Mouse (Mus musculus) C2C12 (cell line): Measurements from ENCODE around the gene Ear10.
"Not testable (repeated sequence)": the region's sequence is repeated elsewhere in the genome, so short reads cannot be mapped to it uniquely, and the experiment has no call there.

Experiments
- CEBPB ChIP-seq: IDR thresholded peaks from one replicate; pipeline ENCODE4 v1.6.1; 2011; ENCODE audit warnings: low read depth, mild to moderate bottlenecking, control low read depth, moderate library complexity
- CTCF ChIP-seq: IDR thresholded peaks from one replicate; pipeline ENCODE4 v1.5.1; 2011; ENCODE audit not compliant: control insufficient read depth, insufficient read depth, insufficient read length
- FOSL1 ChIP-seq: IDR thresholded peaks from one replicate; pipeline ENCODE4 v1.8.0; 2011; ENCODE audit warnings: mild to moderate bottlenecking, low read length; ENCODE audit not compliant: poor library complexity, insufficient read depth, severe bottlenecking
- MYOD1 ChIP-seq: IDR thresholded peaks from one replicate; pipeline ENCODE4 v1.6.1; 2011; ENCODE audit warnings: low read depth; ENCODE audit not compliant: control insufficient read depth, insufficient read length
- MYOG ChIP-seq: IDR thresholded peaks from one replicate; pipeline ENCODE4 v1.6.1; 2011; ENCODE audit not compliant: control insufficient read depth, insufficient read length; ENCODE audit errors: extremely low read depth
- USF1 ChIP-seq: IDR thresholded peaks from one replicate; pipeline ENCODE4 v1.6.1; 2011; ENCODE audit warnings: low read depth, mild to moderate bottlenecking, control low read depth, moderate library complexity

DNA sequence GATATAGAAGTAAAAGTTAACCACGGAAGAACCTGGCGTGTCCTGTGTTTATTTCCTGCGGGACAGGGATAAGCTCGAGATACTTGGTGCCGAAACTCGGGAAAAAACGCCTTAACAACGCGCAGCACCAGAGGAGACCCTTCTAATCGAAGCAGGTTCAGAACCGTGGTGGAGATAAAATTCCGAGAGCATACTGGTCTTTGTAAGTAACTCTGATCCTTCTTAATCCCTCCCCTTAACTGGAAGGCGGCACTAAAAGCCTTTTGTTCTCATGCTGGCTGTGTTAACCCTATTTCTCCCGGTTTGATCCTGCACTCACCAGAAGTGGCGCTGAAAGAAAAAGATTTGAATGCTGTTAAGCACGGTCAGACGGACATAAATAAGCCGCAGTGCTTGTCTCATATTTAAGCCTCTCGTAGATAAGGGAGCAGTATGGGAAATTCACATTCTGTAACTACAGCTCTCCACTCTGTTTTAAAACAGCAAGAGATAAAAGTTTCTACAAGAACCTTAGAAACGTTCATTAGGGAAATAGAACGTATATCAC lies 2.1 kb upstream of the Ear10 start:
- not testable (repeated sequence) for TF ChIP-seq CTCF, CEBPB, USF1, FOSL1, MYOD1, MYOG
